Mouse (Mus musculus) adrenal gland, adult (tissue): Measurements from ENCODE around the gene Acvr1b.

Experiments
- DNase-seq, 2 experiments: peaks; one replicate each; pipeline ENCODE4 v3.0.0; 2022 to 2023; ENCODE audit warnings: low spot score in 1 of 2; ENCODE audit not compliant: inconsistent age in 2 of 2

Gene Acvr1b

GRCm38 (mm10) chr15:101196079-101196795, 22.4 kb downstream of the Acvr1b start:
- DNase-seq: no peak

GRCm38 (mm10) chr15:101196961-101197360, 23.1 kb downstream of the Acvr1b start:
- DNase-seq: no peak

GRCm38 (mm10) chr15:101197497-101198179, 23.8 kb downstream of the Acvr1b start:
- DNase-seq: no peak

- DNase-seq: peak; percentile 72 to 89
Measured at GRCm38 (mm10) chr15:101198218-101198617, 24.4 kb downstream of the Acvr1b start.

- no peak for DNase-seq
Measured at GRCm38 (mm10) chr15:101198850-101199249, 25.0 kb downstream of the Acvr1b start.

GRCm38 (mm10) chr15:101200777-101201295, 27.0 kb downstream of the Acvr1b start:
- no peak for DNase-seq

- no peak for DNase-seq
Measured at GRCm38 (mm10) chr15:101201414-101201813, 27.5 kb downstream of the Acvr1b start.

- DNase-seq: no peak
Measured at GRCm38 (mm10) chr15:101203673-101204072, 29.8 kb downstream of the Acvr1b start.

- no peak for DNase-seq
Measured at GRCm38 (mm10) chr15:101204781-101205180, 30.9 kb downstream of the Acvr1b start.

GRCm38 (mm10) chr15:101210228-101210627, 36.4 kb downstream of the Acvr1b start:
- peak; percentile 64 to 86 for DNase-seq

- peak in 1 of 2 experiments; percentile 59 for DNase-seq
Measured at GRCm38 (mm10) chr15:101210998-101211613, 37.2 kb downstream of the Acvr1b start.

- DNase-seq: peak in 1 of 2 experiments; percentile 58
Measured at GRCm38 (mm10) chr15:101212435-101212834, 38.6 kb downstream of the Acvr1b start.

GRCm38 (mm10) chr15:101215136-101215535, 41.3 kb downstream of the Acvr1b start:
- DNase-seq: peak in 1 of 2 experiments; percentile 78

- DNase-seq: no peak
Measured at GRCm38 (mm10) chr15:101216036-101216435, 42.2 kb downstream of the Acvr1b start.

- no peak for DNase-seq
Measured at GRCm38 (mm10) chr15:101220905-101221297, 47.0 kb downstream of the Acvr1b start.

GRCm38 (mm10) chr15:101221298-101222104, 47.6 kb downstream of the Acvr1b start:
- DNase-seq: peak; percentile 91 to 97

GRCm38 (mm10) chr15:101222897-101223482, 49.1 kb downstream of the Acvr1b start:
- peak in 1 of 2 experiments; percentile 61 for DNase-seq

GRCm38 (mm10) chr15:101223596-101223995, 49.7 kb downstream of the Acvr1b start:
- DNase-seq: no peak

- peak; percentile 95 to 98 for DNase-seq
Measured at GRCm38 (mm10) chr15:101224006-101224906, 50.4 kb downstream of the Acvr1b start, which contains the start of gene Grasp. Grasp (plus strand) TSS chr15:101224188.
